Mouse (Mus musculus) liver, postnatal 0 days (tissue): ENCODE results near the gene Gm29094.

Experiments
- CTCF ChIP-seq: sonication (generic); IDR thresholded peaks from 2 replicates; pipeline ENCODE4 v1.5.1; 2016; ENCODE audit warnings: antibody characterized with exemption, low read depth
- EP300 ChIP-seq: IDR thresholded peaks from 2 replicates; pipeline ENCODE4 v1.6.1; 2016; ENCODE audit warnings: antibody characterized with exemption, low read depth, mild to moderate bottlenecking

DNA sequence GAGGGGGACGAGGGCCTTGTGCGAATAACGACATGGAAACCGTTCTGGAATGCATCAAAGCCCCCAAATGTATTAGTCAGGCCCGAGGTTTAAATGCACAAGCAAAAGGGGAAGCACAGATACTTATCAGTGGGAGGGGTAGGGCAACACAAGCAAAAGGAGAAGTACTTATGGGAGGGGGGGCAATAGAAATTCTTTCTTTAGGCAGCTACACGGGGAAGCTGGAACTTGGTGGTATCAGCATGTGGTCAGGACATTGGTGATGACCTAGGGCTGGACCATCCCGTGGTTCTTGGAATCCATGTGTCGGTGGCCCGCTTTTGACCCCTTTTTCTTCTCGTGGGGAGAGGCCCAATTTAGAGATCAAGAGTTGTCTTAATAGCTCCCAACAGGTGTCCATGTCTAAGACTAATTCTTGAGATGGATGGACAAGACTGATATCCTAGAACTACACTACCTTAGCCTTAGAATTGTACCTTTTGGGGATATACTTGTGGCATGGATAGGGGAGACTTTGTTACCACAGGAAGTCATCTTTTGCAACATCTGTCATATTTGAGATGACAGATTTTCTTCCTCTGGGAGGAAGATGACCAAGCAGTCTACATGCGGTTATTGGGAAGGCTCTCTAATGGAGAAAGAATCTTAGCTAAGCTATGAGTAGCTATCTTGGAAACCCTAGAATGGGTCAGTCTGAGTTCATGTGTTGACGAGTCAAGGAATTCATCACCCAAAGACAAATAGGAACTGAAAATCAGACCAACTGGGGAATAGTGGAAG lies 57.6 kb downstream of the Gm29094 start:
- TF ChIP-seq CTCF (no peak), EP300 (no peak)
